Mouse (Mus musculus): Measurements from ENCODE around the gene Negr1. TPM values are rescaled to one million over a fixed set of nuclear protein-coding genes. Genes with fewer than 3 reads are reported as not detected.

The Negr1 gene
- polyA plus RNA-seq, 1 experiment from 2014 or later = 61.9 TPM

- Histone ChIP-seq H3K27me3 (ENCODE audit: control insufficient read depth, insufficient read depth, low read length) (no peaks in the 10 kb centered on the region), H3K9me3 (ENCODE audit: control insufficient read depth, low read length) (no peaks in the 10 kb centered on the region), H3K4me3 (replicated peaks; ENCODE audit: low read depth, low read length) (no peak overlapping the region), H3K36me3 (ENCODE audit: control insufficient read depth, insufficient read depth, low read length) (no peaks in the 10 kb centered on the region), H3K27ac (replicated peaks; ENCODE audit: low read depth, low read length) (no peak overlapping the region), H3K4me2 (ENCODE audit: low read length) (no peak overlapping the region), H3K9ac (replicated peaks; ENCODE audit: low read length) (no peak overlapping the region), H3K4me1 (ENCODE audit: control insufficient read depth, insufficient read depth, low read length) (no peaks in the 10 kb centered on the region)
- WGBS = 88% methylated on average over 4 of the region's 4 CpGs
- ATAC-seq (ENCODE audit: low FRiP score, low TSS enrichment) = no peak
- DNase-seq = no peak
These were observed 528.5 kb downstream of the Negr1 start for GRCm38 (mm10) chr3:157090051-157090450.

GRCm38 (mm10) chr3:157096284-157096683 is 534.7 kb downstream of the Negr1 start:
- Histone ChIP-seq H3K4me2 (ENCODE audit: low read length) (no peak overlapping the region), H3K4me3 (replicated peaks; ENCODE audit: low read depth, low read length) (no peak overlapping the region), H3K27me3 (ENCODE audit: control insufficient read depth, insufficient read depth, low read length) (no peaks in the 10 kb centered on the region), H3K4me1 (ENCODE audit: control insufficient read depth, insufficient read depth, low read length) (no peaks in the 10 kb centered on the region), H3K9ac (replicated peaks; ENCODE audit: low read length) (no peak overlapping the region), H3K27ac (replicated peaks; ENCODE audit: low read depth, low read length) (no peak overlapping the region), H3K9me3 (ENCODE audit: control insufficient read depth, low read length) (no peaks in the 10 kb centered on the region), H3K36me3 (ENCODE audit: control insufficient read depth, insufficient read depth, low read length) (no peaks in the 10 kb centered on the region)
- DNase-seq (no peak), ATAC-seq (ENCODE audit: low FRiP score, low TSS enrichment) (no peak)
- WGBS = 98% methylated on average over 1 of the region's 1 CpGs

- ATAC-seq (ENCODE audit: low FRiP score, low TSS enrichment) (no peak), DNase-seq (no peak)
- H3K9ac ChIP-seq (replicated peaks; ENCODE audit: low read length) = no peak overlapping the region
- no peaks in the 10 kb centered on the region for H3K27me3 ChIP-seq (ENCODE audit: control insufficient read depth, insufficient read depth, low read length)
- no peaks in the 10 kb centered on the region for H3K4me1 ChIP-seq (ENCODE audit: control insufficient read depth, insufficient read depth, low read length)
- no peak overlapping the region for H3K4me2 ChIP-seq (ENCODE audit: low read length)
- no peaks in the 10 kb centered on the region for H3K36me3 ChIP-seq (ENCODE audit: control insufficient read depth, insufficient read depth, low read length)
- no peak overlapping the region for H3K4me3 ChIP-seq (replicated peaks; ENCODE audit: low read depth, low read length)
- H3K9me3 ChIP-seq (ENCODE audit: control insufficient read depth, low read length) = no peaks in the 10 kb centered on the region
- no peak overlapping the region for H3K27ac ChIP-seq (replicated peaks; ENCODE audit: low read depth, low read length)
These were observed 535.9 kb downstream of the Negr1 start for GRCm38 (mm10) chr3:157097514-157097913.

- H3K27me3 ChIP-seq (ENCODE audit: control insufficient read depth, insufficient read depth, low read length) = no peaks in the 10 kb centered on the region
- H3K27ac ChIP-seq (replicated peaks; ENCODE audit: low read depth, low read length) = no peak overlapping the region
- no peak overlapping the region for H3K4me3 ChIP-seq (replicated peaks; ENCODE audit: low read depth, low read length)
- no peak overlapping the region for H3K9ac ChIP-seq (replicated peaks; ENCODE audit: low read length)
- H3K4me2 ChIP-seq (ENCODE audit: low read length) = no peak overlapping the region
- H3K4me1 ChIP-seq (ENCODE audit: control insufficient read depth, insufficient read depth, low read length) = no peaks in the 10 kb centered on the region
- H3K9me3 ChIP-seq (ENCODE audit: control insufficient read depth, low read length) = no peaks in the 10 kb centered on the region
- ATAC-seq (ENCODE audit: low FRiP score, low TSS enrichment) (no peak), DNase-seq (no peak)
- WGBS = 37% methylated on average over 6 of the region's 6 CpGs
- H3K36me3 ChIP-seq (ENCODE audit: control insufficient read depth, insufficient read depth, low read length) = no peaks in the 10 kb centered on the region
These were observed 536.8 kb downstream of the Negr1 start for GRCm38 (mm10) chr3:157098417-157098816.

- no peak overlapping the region for H3K27ac ChIP-seq (replicated peaks; ENCODE audit: low read depth, low read length)
- no peak overlapping the region for H3K4me2 ChIP-seq (ENCODE audit: low read length)
- no peak for DNase-seq
- no peak overlapping the region for H3K9ac ChIP-seq (replicated peaks; ENCODE audit: low read length)
- H3K27me3 ChIP-seq (ENCODE audit: control insufficient read depth, insufficient read depth, low read length) = no peaks in the 10 kb centered on the region
- H3K4me1 ChIP-seq (ENCODE audit: control insufficient read depth, insufficient read depth, low read length) = no peaks in the 10 kb centered on the region
- H3K36me3 ChIP-seq (ENCODE audit: control insufficient read depth, insufficient read depth, low read length) = no peaks in the 10 kb centered on the region
- no peak overlapping the region for H3K4me3 ChIP-seq (replicated peaks; ENCODE audit: low read depth, low read length)
- WGBS = 92% methylated on average over 3 of the region's 3 CpGs
- no peak for ATAC-seq (ENCODE audit: low FRiP score, low TSS enrichment)
- H3K9me3 ChIP-seq (ENCODE audit: control insufficient read depth, low read length) = no peaks in the 10 kb centered on the region
These were observed 543.4 kb downstream of the Negr1 start for GRCm38 (mm10) chr3:157104866-157105579.

- ATAC-seq (ENCODE audit: low FRiP score, low TSS enrichment) (no peak), DNase-seq (no peak)
- Histone ChIP-seq H3K4me1 (ENCODE audit: control insufficient read depth, insufficient read depth, low read length) (no peaks in the 10 kb centered on the region), H3K9ac (replicated peaks; ENCODE audit: low read length) (no peak overlapping the region), H3K4me2 (ENCODE audit: low read length) (no peak overlapping the region), H3K27me3 (ENCODE audit: control insufficient read depth, insufficient read depth, low read length) (no peaks in the 10 kb centered on the region), H3K36me3 (ENCODE audit: control insufficient read depth, insufficient read depth, low read length) (no peaks in the 10 kb centered on the region), H3K4me3 (replicated peaks; ENCODE audit: low read depth, low read length) (no peak overlapping the region), H3K9me3 (ENCODE audit: control insufficient read depth, low read length) (no peaks in the 10 kb centered on the region), H3K27ac (replicated peaks; ENCODE audit: low read depth, low read length) (no peak overlapping the region)
- 81% methylated on average over 6 of the region's 6 CpGs for WGBS
These were observed 544.1 kb downstream of the Negr1 start for GRCm38 (mm10) chr3:157105580-157106264.

GRCm38 (mm10) chr3:157108156-157108555 is 546.6 kb downstream of the Negr1 start:
- Histone ChIP-seq H3K4me1 (ENCODE audit: control insufficient read depth, insufficient read depth, low read length) (no peaks in the 10 kb centered on the region), H3K36me3 (ENCODE audit: control insufficient read depth, insufficient read depth, low read length) (no peaks in the 10 kb centered on the region), H3K4me3 (replicated peaks; ENCODE audit: low read depth, low read length) (no peak overlapping the region), H3K27me3 (ENCODE audit: control insufficient read depth, insufficient read depth, low read length) (no peaks in the 10 kb centered on the region), H3K4me2 (ENCODE audit: low read length) (no peak overlapping the region), H3K9me3 (ENCODE audit: control insufficient read depth, low read length) (no peaks in the 10 kb centered on the region), H3K27ac (replicated peaks; ENCODE audit: low read depth, low read length) (no peak overlapping the region), H3K9ac (replicated peaks; ENCODE audit: low read length) (no peak overlapping the region)
- DNase-seq (no peak), ATAC-seq (ENCODE audit: low FRiP score, low TSS enrichment) (no peak)
- WGBS = 79% methylated on average over 2 of the region's 2 CpGs

GRCm38 (mm10) chr3:157109308-157109707 is 547.7 kb downstream of the Negr1 start:
- Histone ChIP-seq H3K4me2 (ENCODE audit: low read length) (no peak overlapping the region), H3K9me3 (ENCODE audit: control insufficient read depth, low read length) (no peaks in the 10 kb centered on the region), H3K9ac (replicated peaks; ENCODE audit: low read length) (no peak overlapping the region), H3K36me3 (ENCODE audit: control insufficient read depth, insufficient read depth, low read length) (no peaks in the 10 kb centered on the region), H3K4me3 (replicated peaks; ENCODE audit: low read depth, low read length) (no peak overlapping the region), H3K27me3 (ENCODE audit: control insufficient read depth, insufficient read depth, low read length) (no peaks in the 10 kb centered on the region), H3K27ac (replicated peaks; ENCODE audit: low read depth, low read length) (no peak overlapping the region), H3K4me1 (ENCODE audit: control insufficient read depth, insufficient read depth, low read length) (no peaks in the 10 kb centered on the region)
- DNase-seq = peak; percentile 83
- peak; percentile 71 for ATAC-seq (ENCODE audit: low FRiP score, low TSS enrichment)
